Mouse (Mus musculus): ENCODE results near the gene Uso1. TPM values are rescaled to one million over a fixed set of nuclear protein-coding genes. Genes with fewer than 3 reads are reported as not detected.

The Uso1 gene
- polyA plus RNA-seq (2015; fragmentation: Nextera tagmentation; extraction: Ambion mirVana): 42.1 and 42.5 TPM in 2 replicates

DNA sequence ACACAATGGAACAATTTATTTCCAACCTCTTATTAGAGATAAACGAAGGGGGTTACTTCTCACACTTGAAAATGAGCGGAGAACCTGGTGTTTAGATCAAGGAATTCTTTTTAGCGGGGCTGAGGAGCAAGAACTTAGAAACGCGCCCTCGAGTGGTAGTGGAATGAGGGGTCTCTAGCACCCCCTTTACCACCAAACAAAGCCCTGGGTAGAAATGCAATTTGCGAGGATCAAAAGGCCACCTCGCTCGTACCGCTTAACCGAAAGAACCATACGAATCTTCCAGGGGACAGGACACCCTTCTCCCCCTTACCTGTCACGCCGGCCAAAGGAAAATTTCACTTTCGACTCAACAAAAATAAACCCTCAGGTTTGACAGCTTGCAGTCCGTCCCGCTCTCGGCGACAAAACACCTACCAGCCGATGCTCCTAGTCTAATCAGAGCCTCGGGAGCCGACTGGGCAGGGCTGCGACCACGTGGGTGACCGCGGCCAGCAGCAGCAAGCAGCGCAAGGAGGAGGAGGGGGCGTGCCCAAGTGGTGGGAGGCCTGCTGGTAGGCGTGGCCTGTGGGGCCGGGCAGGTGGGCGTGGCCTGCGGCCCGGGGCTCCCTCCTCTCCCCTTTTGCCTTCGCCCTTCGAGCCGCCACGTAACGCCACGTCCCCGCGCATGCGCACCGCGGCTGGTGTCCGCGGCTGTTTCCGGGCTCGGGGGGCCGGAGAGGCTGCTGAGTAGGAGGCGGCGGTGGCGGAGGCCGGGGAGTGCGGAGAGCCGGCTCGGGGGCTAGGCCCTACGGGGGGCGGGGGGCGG, at the start of gene Uso1:
TSS of gene Uso1 (plus strand) at position 700 of the 808 bp plus-strand sequence.
- peak within 1 kb of the TSS; percentile 72 for H3K4me2 ChIP-seq
- 1% methylated on average over 58 of the region's 59 CpGs for WGBS
- peak; percentile 97 for ATAC-seq (replicated peaks)
- H3K4me3 ChIP-seq: peak within 1 kb of the TSS; percentile 97
- no peaks in the 10 kb centered on the region for H3K9me3 ChIP-seq
- H3K27ac ChIP-seq: peak within 1 kb of the TSS; percentile 84
- H3K36me3 ChIP-seq (replicated peaks): no peaks in the 10 kb centered on the region
- H3K27me3 ChIP-seq (replicated peaks): no peaks in the 10 kb centered on the region
- peak within 1 kb of the TSS; percentile 93 for H3K9ac ChIP-seq
- H3K4me1 ChIP-seq: peaks cover 33% of the 10 kb centered on the region

GRCm38 (mm10) chr5:92093263-92094061, 44.3 kb upstream of the Uso1 start:
- Histone ChIP-seq H3K4me1 (no peaks in the 10 kb centered on the region), H3K4me2 (no peak overlapping the region), H3K9me3 (no peaks in the 10 kb centered on the region), H3K27ac (no peak overlapping the region), H3K4me3 (no peak overlapping the region), H3K36me3 (replicated peaks) (no peaks in the 10 kb centered on the region), H3K27me3 (replicated peaks) (no peaks in the 10 kb centered on the region), H3K9ac (no peak overlapping the region)
- ATAC-seq (replicated peaks): peak; percentile 49; the same call in 1 of the 2 replicates
- 33% methylated on average over 15 of the region's 15 CpGs for WGBS

DNA sequence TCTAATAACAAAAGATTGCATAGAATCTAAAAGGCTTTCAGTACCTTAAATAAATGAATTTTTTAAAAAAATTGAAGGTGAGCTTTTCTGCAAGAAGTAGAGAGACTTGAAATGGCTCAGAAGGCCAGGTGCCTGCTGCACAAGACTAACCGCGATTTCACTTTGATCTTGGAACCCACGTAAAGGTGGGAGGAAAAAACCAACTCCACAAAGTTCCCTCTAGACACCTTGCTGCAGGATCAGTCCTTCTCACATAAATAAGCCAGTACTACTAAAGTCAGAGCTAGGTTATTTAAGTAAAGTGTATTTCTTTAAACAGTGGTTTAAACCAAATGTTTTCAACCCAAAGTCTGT, 43.7 kb upstream of the Uso1 start:
- no peak for ATAC-seq (replicated peaks)
- WGBS: 77% methylated on average over 3 of the region's 3 CpGs
- Histone ChIP-seq H3K36me3 (replicated peaks) (no peaks in the 10 kb centered on the region), H3K4me3 (no peak overlapping the region), H3K4me2 (no peak overlapping the region), H3K27ac (no peak overlapping the region), H3K27me3 (replicated peaks) (no peaks in the 10 kb centered on the region), H3K9ac (no peak overlapping the region), H3K4me1 (no peaks in the 10 kb centered on the region), H3K9me3 (no peaks in the 10 kb centered on the region)

- Histone ChIP-seq H3K4me1 (no peaks in the 10 kb centered on the region), H3K4me3 (no peak overlapping the region), H3K27me3 (replicated peaks) (no peaks in the 10 kb centered on the region), H3K4me2 (no peak overlapping the region), H3K36me3 (replicated peaks) (no peaks in the 10 kb centered on the region), H3K27ac (no peak overlapping the region), H3K9ac (no peak overlapping the region), H3K9me3 (no peaks in the 10 kb centered on the region)
- WGBS: 88% methylated on average over 6 of the region's 6 CpGs
- ATAC-seq (replicated peaks): no peak
These were observed 41.0 kb upstream of the Uso1 start for GRCm38 (mm10) chr5:92096786-92097185.

DNA sequence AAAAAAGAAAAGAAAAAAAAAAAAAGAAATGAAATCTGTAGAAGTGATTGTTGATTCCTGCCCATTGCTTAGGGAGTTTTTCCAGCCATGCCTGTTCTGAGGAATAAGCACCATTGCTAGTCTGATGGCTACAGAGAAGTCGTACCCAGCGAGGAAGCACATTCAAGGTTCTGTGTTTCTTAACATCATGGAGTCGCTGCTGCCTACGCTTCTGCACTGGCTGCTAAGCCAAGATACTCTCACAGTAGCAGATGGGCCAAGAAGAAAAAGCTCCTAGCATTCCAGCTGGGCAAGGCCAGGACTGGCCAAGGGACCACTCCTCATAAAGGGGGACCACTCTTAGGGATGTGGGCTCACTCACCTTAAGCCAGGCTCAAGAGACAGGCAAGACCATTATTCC, 40.0 kb upstream of the Uso1 start:
- no peak for ATAC-seq (replicated peaks)
- Histone ChIP-seq H3K36me3 (replicated peaks) (no peaks in the 10 kb centered on the region), H3K9me3 (no peaks in the 10 kb centered on the region), H3K27ac (no peak overlapping the region), H3K27me3 (replicated peaks) (no peaks in the 10 kb centered on the region), H3K9ac (no peak overlapping the region), H3K4me2 (no peak overlapping the region), H3K4me1 (no peaks in the 10 kb centered on the region), H3K4me3 (no peak overlapping the region)
- 94% methylated on average over 4 of the region's 4 CpGs for WGBS

DNA sequence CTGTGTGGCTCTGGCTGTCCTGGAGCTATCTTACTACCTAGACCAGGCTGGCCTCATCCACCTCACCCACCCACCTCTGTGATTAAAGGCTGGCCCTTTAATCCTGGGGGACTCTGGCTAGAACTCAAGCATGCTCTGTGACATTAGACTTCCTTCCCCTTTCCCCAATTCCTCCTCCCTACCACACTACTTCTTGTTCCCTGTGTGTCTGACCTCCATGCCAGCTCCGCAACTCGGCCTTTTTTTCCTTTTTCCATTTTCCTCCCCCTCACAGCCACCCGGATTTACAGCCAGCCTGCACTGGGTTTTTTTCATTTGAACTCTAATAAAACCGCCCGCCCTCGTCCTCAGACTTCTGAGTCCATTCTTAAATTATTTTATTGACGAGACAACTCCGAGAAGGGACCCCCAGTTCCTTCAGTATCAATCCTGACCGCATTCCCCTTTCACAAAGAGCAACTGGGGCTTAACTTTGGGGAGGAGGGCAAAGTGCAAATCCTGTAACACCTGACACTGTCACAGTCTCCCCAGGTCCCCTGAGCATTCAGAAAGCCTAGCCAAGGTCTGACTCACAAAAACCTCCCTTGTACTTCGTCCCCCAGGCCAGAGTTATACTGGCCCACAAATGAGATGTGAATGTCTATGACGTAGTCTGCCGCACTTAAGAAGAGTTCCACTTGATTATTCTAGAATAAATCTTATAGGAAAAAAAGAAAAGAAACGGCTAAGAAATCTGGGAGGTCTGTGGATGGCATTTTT, 39.2 kb upstream of the Uso1 start:
- Histone ChIP-seq H3K27ac (no peak overlapping the region), H3K4me2 (no peak overlapping the region), H3K27me3 (replicated peaks) (no peaks in the 10 kb centered on the region), H3K9me3 (no peaks in the 10 kb centered on the region), H3K4me3 (no peak overlapping the region), H3K9ac (no peak overlapping the region), H3K4me1 (no peaks in the 10 kb centered on the region), H3K36me3 (replicated peaks) (no peaks in the 10 kb centered on the region)
- no peak for ATAC-seq (replicated peaks)
- 56% methylated on average over 13 of the region's 13 CpGs for WGBS

GRCm38 (mm10) chr5:92101601-92102000, 36.1 kb upstream of the Uso1 start:
- H3K9me3 ChIP-seq: no peaks in the 10 kb centered on the region
- H3K27ac ChIP-seq: no peak overlapping the region
- 93% methylated on average over 8 of the region's 8 CpGs for WGBS
- H3K27me3 ChIP-seq (replicated peaks): no peaks in the 10 kb centered on the region
- no peak for ATAC-seq (replicated peaks)
- no peak overlapping the region for H3K9ac ChIP-seq
- no peaks in the 10 kb centered on the region for H3K36me3 ChIP-seq (replicated peaks)
- H3K4me3 ChIP-seq: no peak overlapping the region
- H3K4me1 ChIP-seq: peaks cover 3% of the 10 kb centered on the region; the same call in 1 of the 2 replicates
- no peak overlapping the region for H3K4me2 ChIP-seq

DNA sequence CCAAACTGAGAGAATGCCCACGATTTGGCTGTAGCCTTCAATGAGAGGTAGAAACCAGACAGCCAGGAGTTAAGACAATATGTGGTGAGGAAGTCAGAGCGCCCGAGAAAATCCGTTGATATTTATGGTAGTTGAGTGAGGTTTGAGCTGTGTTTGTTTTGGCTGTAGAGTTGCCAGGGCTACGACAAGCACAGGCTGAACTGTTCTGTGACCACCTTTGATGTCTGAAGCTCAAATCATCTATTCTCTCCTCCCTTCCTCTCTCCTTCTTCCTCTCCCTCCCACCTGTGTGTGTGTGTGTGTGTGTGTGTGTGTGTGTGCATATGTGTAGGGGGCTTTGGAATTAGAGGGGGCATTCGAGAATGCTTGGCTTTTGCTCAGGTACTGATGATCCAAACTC, 34.7 kb upstream of the Uso1 start:
- peaks cover 3% of the 10 kb centered on the region; the same call in 1 of the 2 replicates for H3K4me1 ChIP-seq
- no peak overlapping the region for H3K9ac ChIP-seq
- H3K27me3 ChIP-seq (replicated peaks): no peaks in the 10 kb centered on the region
- no peak overlapping the region for H3K27ac ChIP-seq
- 0 out of 2 replicates have a peak, but pooled peaks have one; percentile 57 for ATAC-seq (replicated peaks)
- H3K4me2 ChIP-seq: no peak overlapping the region
- H3K36me3 ChIP-seq (replicated peaks): no peaks in the 10 kb centered on the region
- no peaks in the 10 kb centered on the region for H3K9me3 ChIP-seq
- WGBS: 72% methylated on average over 6 of the region's 6 CpGs
- H3K4me3 ChIP-seq: no peak overlapping the region

- ATAC-seq (replicated peaks): no peak
- Histone ChIP-seq H3K27me3 (replicated peaks) (no peaks in the 10 kb centered on the region), H3K4me3 (no peak overlapping the region), H3K9me3 (no peaks in the 10 kb centered on the region), H3K36me3 (replicated peaks) (no peaks in the 10 kb centered on the region), H3K27ac (no peak overlapping the region), H3K9ac (no peak overlapping the region), H3K4me2 (no peak overlapping the region), H3K4me1 (peaks cover 3% of the 10 kb centered on the region; the same call in 1 of the 2 replicates)
- WGBS: 75% methylated on average over 13 of the region's 13 CpGs
These were observed 33.8 kb upstream of the Uso1 start for GRCm38 (mm10) chr5:92103816-92104415.

DNA sequence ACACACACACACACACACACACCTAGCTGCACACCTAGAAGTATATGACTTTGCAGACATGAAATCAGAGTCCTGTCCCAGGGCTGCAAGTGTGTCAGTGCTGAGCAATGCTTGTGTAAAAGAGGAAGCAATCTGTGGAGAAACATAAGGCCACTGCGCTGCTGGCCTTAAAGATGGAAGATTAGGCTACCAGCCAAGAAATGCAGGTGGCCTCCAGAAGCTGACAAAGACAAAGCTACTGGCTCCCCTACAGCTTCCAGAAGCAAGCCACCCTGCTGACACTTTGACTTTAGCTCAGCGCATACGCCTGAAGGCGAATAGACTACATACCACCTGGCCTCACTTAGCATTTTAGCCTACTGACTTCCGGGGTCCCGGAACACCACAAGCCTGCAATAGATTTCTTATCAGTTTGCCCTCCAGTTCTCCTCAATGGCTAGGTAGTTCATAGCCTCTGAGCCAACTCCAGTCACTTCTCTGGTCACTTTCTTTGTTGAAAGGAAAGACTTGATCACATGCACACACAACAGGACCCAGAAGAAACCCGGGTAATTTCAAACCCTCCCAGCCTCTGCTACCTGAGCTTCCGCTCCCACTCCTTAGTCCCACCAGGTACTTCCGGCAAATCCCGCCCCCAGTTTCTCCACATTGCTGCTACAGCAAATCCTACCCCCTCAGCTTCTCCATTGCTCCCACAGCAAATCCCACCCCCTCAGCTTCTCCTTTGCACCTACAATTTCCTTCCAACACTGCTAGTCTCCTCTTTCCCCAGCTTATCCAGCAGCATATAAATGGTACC, 31.2 kb upstream of the Uso1 start:
- H3K4me1 ChIP-seq: peaks cover 3% of the 10 kb centered on the region; the same call in 1 of the 2 replicates
- 48% methylated on average over 10 of the region's 10 CpGs for WGBS
- no peak overlapping the region for H3K27ac ChIP-seq
- H3K9me3 ChIP-seq: no peaks in the 10 kb centered on the region
- 0 out of 2 replicates have a peak, but pooled peaks have one; percentile 20 for ATAC-seq (replicated peaks)
- H3K36me3 ChIP-seq (replicated peaks): no peaks in the 10 kb centered on the region
- H3K9ac ChIP-seq: no peak overlapping the region
- H3K27me3 ChIP-seq (replicated peaks): no peaks in the 10 kb centered on the region
- no peak overlapping the region for H3K4me2 ChIP-seq
- no peak overlapping the region for H3K4me3 ChIP-seq

DNA sequence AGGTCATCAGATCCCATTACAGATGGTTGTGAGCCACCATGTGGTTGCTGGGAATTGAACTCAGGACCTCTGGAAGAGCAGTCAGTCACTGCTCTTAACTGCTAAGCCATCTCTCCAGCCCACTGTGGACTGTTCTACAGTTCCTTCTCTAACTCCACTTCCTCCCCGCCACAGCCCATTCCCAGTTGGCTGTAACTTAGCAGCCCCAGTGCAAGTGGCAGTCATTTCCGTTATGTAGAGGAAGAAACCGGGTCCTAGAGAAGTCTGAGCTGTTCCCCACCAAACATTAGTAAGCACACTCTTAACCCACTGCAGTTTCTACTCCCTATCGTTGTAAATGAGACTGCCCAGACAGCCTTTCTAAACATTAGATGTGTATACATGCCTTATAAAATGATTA, 30.5 kb upstream of the Uso1 start:
- no peaks in the 10 kb centered on the region for H3K36me3 ChIP-seq (replicated peaks)
- H3K4me3 ChIP-seq: no peak overlapping the region
- no peak overlapping the region for H3K9ac ChIP-seq
- H3K9me3 ChIP-seq: no peaks in the 10 kb centered on the region
- no peak overlapping the region for H3K27ac ChIP-seq
- WGBS: 95% methylated on average over 4 of the region's 4 CpGs
- no peak overlapping the region for H3K4me2 ChIP-seq
- H3K4me1 ChIP-seq: peaks cover 5% of the 10 kb centered on the region; the same call in 1 of the 2 replicates
- ATAC-seq (replicated peaks): no peak
- no peaks in the 10 kb centered on the region for H3K27me3 ChIP-seq (replicated peaks)
